Mouse (Mus musculus) thymus, postnatal 10 days (tissue): Measurements from ENCODE around the gene Dnaaf3.

Experiments used
- DNase-seq, 2 experiments: peaks; one replicate each; pipeline ENCODE4 v3.0.0; 2021; ENCODE audit warnings: low spot score in 2 of 2

Dnaaf3 gene

GRCm38 (mm10) chr7:4499034-4499433 is 33.2 kb downstream of the Dnaaf3 start:
- no peak for DNase-seq

- DNase-seq, result no peak
Observed at GRCm38 (mm10) chr7:4498251-4498650, 34.0 kb downstream of the Dnaaf3 start.

- DNase-seq, result no peak
Observed at GRCm38 (mm10) chr7:4497271-4497903, 34.9 kb downstream of the Dnaaf3 start.

GRCm38 (mm10) chr7:4496468-4496867 is 35.8 kb downstream of the Dnaaf3 start:
- no peak for DNase-seq

- no peak for DNase-seq
Observed at GRCm38 (mm10) chr7:4493991-4494390, 38.3 kb downstream of the Dnaaf3 start.

GRCm38 (mm10) chr7:4492284-4493224 is 39.7 kb downstream of the Dnaaf3 start:
- DNase-seq, result no peak

GRCm38 (mm10) chr7:4491308-4491707 is 40.9 kb downstream of the Dnaaf3 start:
- DNase-seq, result no peak

GRCm38 (mm10) chr7:4482281-4482680 is 50.0 kb downstream of the Dnaaf3 start:
- no peak for DNase-seq

GRCm38 (mm10) chr7:4479674-4480073 is 52.6 kb downstream of the Dnaaf3 start:
- DNase-seq, result peak in 1 of 2 experiments; percentile 25

- no peak for DNase-seq
Observed at GRCm38 (mm10) chr7:4478796-4479291, 53.4 kb downstream of the Dnaaf3 start.

- DNase-seq, result no peak
Observed at GRCm38 (mm10) chr7:4478021-4478795, 54.0 kb downstream of the Dnaaf3 start.

- no peak for DNase-seq
Observed at GRCm38 (mm10) chr7:4473940-4474339, 58.3 kb downstream of the Dnaaf3 start.
